Mouse (Mus musculus): ENCODE measurements around the gene Gpr132. TPM values are rescaled to one million over a fixed set of nuclear protein-coding genes. Genes with fewer than 3 reads are reported as not detected.

Gene Gpr132
- polyA plus RNA-seq, 1 experiment = 0.04 TPM

GRCm38 (mm10) chr12:112810092-112810885, 57.7 kb downstream of the Gpr132 start:
- Histone ChIP-seq H3K27ac (ENCODE audit: insufficient read depth, low read length) (no peak overlapping the region), H3K4me3 (ENCODE audit: insufficient read depth, low read length) (peak overlapping the region; percentile 56; the same call in 1 of the 2 replicates), H3K4me1 (ENCODE audit: control insufficient read depth, insufficient read depth, low read length) (peaks cover 2% of the 10 kb centered on the region; the same call in 1 of the 2 replicates)
- TF ChIP-seq POLR2A (IDR thresholded peaks at IDR 0.05; ENCODE audit: extremely low read depth, insufficient read depth, low read length) (no peak), CTCF (IDR thresholded peaks at IDR 0.05; ENCODE audit: extremely low read depth, insufficient read depth, low read length) (no peak)

GRCm38 (mm10) chr12:112809641-112810040, 58.4 kb downstream of the Gpr132 start:
- no peak overlapping the region for H3K27ac ChIP-seq (ENCODE audit: insufficient read depth, low read length)
- TF ChIP-seq POLR2A (IDR thresholded peaks at IDR 0.05; ENCODE audit: extremely low read depth, insufficient read depth, low read length) = no peak
- TF ChIP-seq CTCF (IDR thresholded peaks at IDR 0.05; ENCODE audit: extremely low read depth, insufficient read depth, low read length) = no peak
- H3K4me3 ChIP-seq (ENCODE audit: insufficient read depth, low read length) = peak overlapping the region; percentile 56
- peaks cover 2% of the 10 kb centered on the region; the same call in 1 of the 2 replicates for H3K4me1 ChIP-seq (ENCODE audit: control insufficient read depth, insufficient read depth, low read length)

- peak; percentile 97 for TF ChIP-seq POLR2A (IDR thresholded peaks at IDR 0.05; ENCODE audit: extremely low read depth, insufficient read depth, low read length)
- no peak for TF ChIP-seq CTCF (IDR thresholded peaks at IDR 0.05; ENCODE audit: extremely low read depth, insufficient read depth, low read length)
- Histone ChIP-seq H3K27ac (ENCODE audit: insufficient read depth, low read length) (peak within 1 kb of the TSS; percentile 32; the same call in 1 of the 2 replicates), H3K4me1 (ENCODE audit: control insufficient read depth, insufficient read depth, low read length) (peaks cover 2% of the 10 kb centered on the region; the same call in 1 of the 2 replicates), H3K4me3 (ENCODE audit: insufficient read depth, low read length) (peak within 1 kb of the TSS; percentile 56)
These were observed 59.3 kb downstream of the Gpr132 start, which contains the start of gene Clba1 for GRCm38 (mm10) chr12:112808587-112809364. Clba1 (plus strand) TSS chr12:112808937.

- Histone ChIP-seq H3K27ac (ENCODE audit: insufficient read depth, low read length) (peak overlapping the region; percentile 32; the same call in 1 of the 2 replicates), H3K4me1 (ENCODE audit: control insufficient read depth, insufficient read depth, low read length) (peaks cover 2% of the 10 kb centered on the region; the same call in 1 of the 2 replicates), H3K4me3 (ENCODE audit: insufficient read depth, low read length) (peak overlapping the region; percentile 56)
- TF ChIP-seq CTCF (IDR thresholded peaks at IDR 0.05; ENCODE audit: extremely low read depth, insufficient read depth, low read length) (no peak), POLR2A (IDR thresholded peaks at IDR 0.05; ENCODE audit: extremely low read depth, insufficient read depth, low read length) (no peak)
These were observed 59.8 kb downstream of the Gpr132 start for GRCm38 (mm10) chr12:112808212-112808586.

GRCm38 (mm10) chr12:112807796-112808195, 60.2 kb downstream of the Gpr132 start:
- no peak for TF ChIP-seq POLR2A (IDR thresholded peaks at IDR 0.05; ENCODE audit: extremely low read depth, insufficient read depth, low read length)
- no peak for TF ChIP-seq CTCF (IDR thresholded peaks at IDR 0.05; ENCODE audit: extremely low read depth, insufficient read depth, low read length)
- Histone ChIP-seq H3K27ac (ENCODE audit: insufficient read depth, low read length) (no peak overlapping the region), H3K4me3 (ENCODE audit: insufficient read depth, low read length) (no peak overlapping the region; the same call in 1 of the 2 replicates), H3K4me1 (ENCODE audit: control insufficient read depth, insufficient read depth, low read length) (peaks cover 2% of the 10 kb centered on the region; the same call in 1 of the 2 replicates)

GRCm38 (mm10) chr12:112806044-112806443, 62.0 kb downstream of the Gpr132 start:
- TF ChIP-seq POLR2A (IDR thresholded peaks at IDR 0.05; ENCODE audit: extremely low read depth, insufficient read depth, low read length) (no peak), CTCF (IDR thresholded peaks at IDR 0.05; ENCODE audit: extremely low read depth, insufficient read depth, low read length) (no peak)
- Histone ChIP-seq H3K4me1 (ENCODE audit: control insufficient read depth, insufficient read depth, low read length) (peaks cover 4% of the 10 kb centered on the region; the same call in 1 of the 2 replicates), H3K27ac (ENCODE audit: insufficient read depth, low read length) (no peak overlapping the region), H3K4me3 (ENCODE audit: insufficient read depth, low read length) (no peak overlapping the region)

GRCm38 (mm10) chr12:112804046-112804445, 64.0 kb downstream of the Gpr132 start:
- H3K4me3 ChIP-seq (ENCODE audit: insufficient read depth, low read length) = no peak overlapping the region
- H3K4me1 ChIP-seq (ENCODE audit: control insufficient read depth, insufficient read depth, low read length) = peaks cover 2% of the 10 kb centered on the region; the same call in 1 of the 2 replicates
- no peak for TF ChIP-seq CTCF (IDR thresholded peaks at IDR 0.05; ENCODE audit: extremely low read depth, insufficient read depth, low read length)
- TF ChIP-seq POLR2A (IDR thresholded peaks at IDR 0.05; ENCODE audit: extremely low read depth, insufficient read depth, low read length) = no peak
- H3K27ac ChIP-seq (ENCODE audit: insufficient read depth, low read length) = no peak overlapping the region

GRCm38 (mm10) chr12:112802917-112803316, 65.1 kb downstream of the Gpr132 start:
- peaks cover 2% of the 10 kb centered on the region; the same call in 1 of the 2 replicates for H3K4me1 ChIP-seq (ENCODE audit: control insufficient read depth, insufficient read depth, low read length)
- TF ChIP-seq CTCF (IDR thresholded peaks at IDR 0.05; ENCODE audit: extremely low read depth, insufficient read depth, low read length) (no peak), POLR2A (IDR thresholded peaks at IDR 0.05; ENCODE audit: extremely low read depth, insufficient read depth, low read length) (no peak)
- no peak overlapping the region for H3K27ac ChIP-seq (ENCODE audit: insufficient read depth, low read length)
- no peak overlapping the region; the same call in 1 of the 2 replicates for H3K4me3 ChIP-seq (ENCODE audit: insufficient read depth, low read length)

Measured in cortical plate, adult 2 months (tissue).